Mouse (Mus musculus) spleen, adult 2 months (tissue): ENCODE measurements at regions not wholly inside any gene's neighbourhood (a gene's known extent, or its start where the extent isn't known, plus 50 kb on each side); places are given as distances from the start of the nearest gene placed in this dataset.

Source experiments
- DNase-seq, 2 experiments: peaks; one replicate each; pipeline versions ENCODE4 v3.0.0 to v3.0.0-alpha.2; 2012 to 2021; ENCODE audit warnings: low spot score in 2 of 2, low read depth in 1 of 2
- H3K27ac ChIP-seq: fragments of 200-500 bp; 2 replicates; pipeline ENCODE4 v1.5.1; 2012; ENCODE audit warnings: low read length, inconsistent platforms; ENCODE audit not compliant: insufficient read depth
- H3K27me3 ChIP-seq: fragments of 200-500 bp; 2 replicates; pipeline ENCODE4 v1.6.1; 2012; ENCODE audit warnings: mild to moderate bottlenecking, moderate library complexity, low read length, inconsistent platforms; ENCODE audit not compliant: control insufficient read depth, insufficient read depth
- H3K36me3 ChIP-seq: fragments of 200-500 bp; 2 replicates; pipeline ENCODE4 v1.6.1; 2012; ENCODE audit warnings: mild to moderate bottlenecking, low read length, inconsistent platforms; ENCODE audit not compliant: control insufficient read depth, insufficient read depth
- H3K4me1 ChIP-seq: fragments of 200-500 bp; 2 replicates; pipeline ENCODE4 v1.6.1; 2011; ENCODE audit warnings: inconsistent platforms; ENCODE audit not compliant: control insufficient read depth, insufficient read depth, insufficient read length
- H3K4me3 ChIP-seq: fragments of 200-500 bp; 2 replicates; pipeline ENCODE4 v1.5.1; 2011; ENCODE audit warnings: mild to moderate bottlenecking, inconsistent platforms; ENCODE audit not compliant: insufficient read depth, insufficient read length; ENCODE audit errors: extremely low read depth
- CTCF ChIP-seq: fragments of 200-500 bp; IDR thresholded peaks from 2 replicates; pipeline ENCODE4 v1.5.1; 2011; ENCODE audit warnings: mild to moderate bottlenecking, inconsistent platforms; ENCODE audit not compliant: insufficient read depth, insufficient read length, insufficient replicate concordance; ENCODE audit errors: extremely low read depth
- POLR2A ChIP-seq: fragments of 200-500 bp; IDR thresholded peaks from 2 replicates; pipeline ENCODE4 v1.6.1; 2011; ENCODE audit warnings: low read depth, low read length, inconsistent platforms
- WGBS: fragments of 180-500 bp; shearing (Covaris S2); methylation state at CpG from one replicate; pipeline ENCODE4 v1.1.7; 2018; 5-methylcytosine and 5-hydroxymethylcytosine counted together

DNA sequence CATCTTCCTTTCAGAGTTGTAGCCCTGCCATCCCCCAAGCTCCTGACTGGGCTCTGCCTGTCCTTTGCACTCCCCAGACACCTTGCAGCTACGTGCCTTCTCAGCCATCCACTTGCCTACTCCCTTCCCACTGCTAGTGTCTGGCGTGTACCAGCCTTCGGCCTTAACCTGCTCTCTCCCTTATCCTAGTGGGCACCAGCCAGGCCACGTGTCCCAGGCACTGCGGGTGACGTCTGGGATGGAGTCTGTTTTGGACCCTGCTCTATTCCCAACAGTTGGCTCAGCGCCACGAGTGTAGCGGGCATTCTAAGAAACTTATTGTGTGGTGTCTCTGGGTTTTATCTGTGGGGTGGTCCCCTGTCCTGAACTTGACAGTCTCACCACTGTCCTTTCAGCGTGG, 102.5 kb downstream of the Zfp36l2 start:
- no peaks in the 10 kb centered on the region for H3K27me3 ChIP-seq
- DNase-seq: no peak
- H3K27ac ChIP-seq: no peak overlapping the region
- H3K4me1 ChIP-seq: peaks cover 25% of the 10 kb centered on the region; the same call in 1 of the 2 replicates
- H3K4me3 ChIP-seq: no peak overlapping the region
- 94% methylated on average over 10 of the region's 10 CpGs for WGBS
- no peaks in the 10 kb centered on the region for H3K36me3 ChIP-seq
- no peak for TF ChIP-seq CTCF

DNA sequence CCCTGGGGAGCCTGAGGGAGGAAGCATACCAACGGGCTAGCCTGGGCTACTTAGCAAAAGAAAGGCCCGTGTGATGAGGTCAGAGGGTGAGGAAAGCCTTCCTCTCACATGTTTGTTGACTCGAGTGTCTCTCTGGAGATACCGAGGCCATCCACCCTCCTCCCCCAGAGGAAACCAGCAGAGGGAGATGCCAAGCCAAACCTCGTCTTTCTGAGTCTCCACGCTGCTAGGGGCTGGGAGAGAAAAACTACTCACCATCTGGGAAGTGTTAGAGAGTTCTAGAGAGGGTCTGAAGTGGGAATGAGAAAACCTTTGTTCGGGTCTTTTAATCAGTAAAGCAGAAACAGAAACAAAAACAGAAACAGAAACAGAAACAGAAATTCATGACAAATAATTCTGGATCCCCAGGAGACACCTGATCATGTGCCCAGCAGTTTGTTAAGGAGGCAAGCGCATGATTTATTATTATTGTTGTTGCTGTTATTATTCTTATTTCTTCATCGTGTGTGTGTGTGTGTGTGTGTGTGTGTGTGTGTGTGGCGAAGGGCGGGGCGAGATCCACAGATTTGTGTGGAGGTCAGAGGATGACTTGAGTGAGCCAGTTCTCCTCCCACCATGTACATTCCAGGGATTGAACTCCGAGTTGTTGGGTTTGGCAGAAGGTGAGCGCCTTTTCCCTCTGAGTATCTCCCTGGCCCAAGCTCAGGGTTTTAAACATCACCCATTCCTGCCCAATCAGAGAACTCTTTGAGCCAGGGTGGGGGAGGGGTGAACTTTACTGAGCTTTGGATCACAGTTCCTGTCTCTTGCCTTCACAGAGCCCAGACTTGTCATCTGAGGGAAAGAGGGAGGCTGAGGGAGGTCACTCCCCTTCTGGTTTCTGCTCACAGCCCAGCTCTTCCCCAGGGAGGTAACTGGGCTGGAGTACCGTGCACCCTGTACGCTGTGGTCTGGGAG, 104.2 kb downstream of the Zfp36l2 start:
- no peak overlapping the region for H3K4me3 ChIP-seq
- H3K27ac ChIP-seq: peak overlapping the region; percentile 14
- no peaks in the 10 kb centered on the region for H3K27me3 ChIP-seq

GRCm38 (mm10) chr17:84082571-84082970, 105.2 kb downstream of the Zfp36l2 start:
- H3K4me1 ChIP-seq: peaks cover 25% of the 10 kb centered on the region; the same call in 1 of the 2 replicates
- no peak for DNase-seq
- 92% methylated on average over 5 of the region's 5 CpGs for WGBS
- no peaks in the 10 kb centered on the region for H3K36me3 ChIP-seq
- TF ChIP-seq POLR2A (no peak), CTCF (no peak)
- no peaks in the 10 kb centered on the region for H3K27me3 ChIP-seq
- H3K4me3 ChIP-seq: no peak overlapping the region
- no peak overlapping the region for H3K27ac ChIP-seq

More for the DNA sequence above, 104.2 kb downstream of the Zfp36l2 start:
- DNase-seq: no peak
- Histone ChIP-seq H3K36me3 (no peaks in the 10 kb centered on the region), H3K4me1 (peaks cover 25% of the 10 kb centered on the region; the same call in 1 of the 2 replicates)
- TF ChIP-seq POLR2A (no peak), CTCF (no peak)
- 62% methylated on average over 16 of the region's 16 CpGs for WGBS

DNA sequence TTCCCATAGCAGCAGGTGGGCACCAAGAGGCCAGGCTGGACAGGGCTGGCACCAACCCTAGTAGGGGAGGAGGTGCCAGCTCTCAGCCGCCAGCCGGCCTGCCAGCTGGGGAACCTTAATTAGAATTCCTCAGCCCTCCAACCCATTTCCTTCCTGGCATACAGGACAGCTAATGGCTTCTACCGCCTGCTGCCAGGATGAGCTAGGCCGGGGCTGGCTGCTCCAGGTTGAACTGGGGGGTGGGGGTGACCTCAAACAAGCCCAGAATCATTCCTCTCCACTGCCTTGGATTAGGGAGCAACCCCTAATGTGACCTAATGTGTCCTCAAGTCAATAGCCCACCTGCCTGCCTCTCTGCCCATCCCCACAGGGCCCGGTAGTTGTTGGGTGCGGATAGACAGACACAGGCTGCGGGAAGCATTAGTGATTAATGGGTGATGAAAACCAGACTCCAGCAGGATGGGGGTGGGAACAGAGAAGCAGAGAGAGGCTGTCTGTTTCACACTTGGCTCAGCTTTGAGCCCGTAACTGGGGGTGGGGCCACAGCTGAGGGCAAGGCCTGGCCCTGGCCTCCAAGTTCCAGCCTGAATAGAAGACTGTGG, 105.9 kb downstream of the Zfp36l2 start:
- no peak for DNase-seq
- Histone ChIP-seq H3K27ac (peak overlapping the region; percentile 49; the same call in 1 of the 2 replicates), H3K27me3 (no peaks in the 10 kb centered on the region), H3K36me3 (no peaks in the 10 kb centered on the region), H3K4me3 (no peak overlapping the region), H3K4me1 (peaks cover 25% of the 10 kb centered on the region; the same call in 1 of the 2 replicates)
- WGBS: 85% methylated on average over 8 of the region's 8 CpGs
- TF ChIP-seq POLR2A (no peak), CTCF (no peak)

GRCm38 (mm10) chr17:84075081-84075938, 112.4 kb downstream of the Zfp36l2 start:
- H3K4me3 ChIP-seq: no peak overlapping the region
- H3K27me3 ChIP-seq: no peaks in the 10 kb centered on the region
- 0 out of 2 replicates have a peak overlapping the region, but pooled peaks have one; percentile 6 for H3K27ac ChIP-seq
- H3K36me3 ChIP-seq: no peaks in the 10 kb centered on the region
- H3K4me1 ChIP-seq: peaks cover 10% of the 10 kb centered on the region; the same call in 1 of the 2 replicates
- no peak for DNase-seq
- 73% methylated on average over 3 of the region's 3 CpGs for WGBS
- TF ChIP-seq POLR2A (no peak), CTCF (no peak)

- no peaks in the 10 kb centered on the region for H3K27me3 ChIP-seq
- H3K4me3 ChIP-seq: no peak overlapping the region
- DNase-seq: peak in 1 of 2 experiments; percentile 44
- peak overlapping the region; percentile 4 for H3K27ac ChIP-seq
- TF ChIP-seq CTCF (no peak), POLR2A (no peak)
- peaks cover 10% of the 10 kb centered on the region; the same call in 1 of the 2 replicates for H3K4me1 ChIP-seq
- WGBS: 36% methylated on average over 10 of the region's 10 CpGs
- no peaks in the 10 kb centered on the region for H3K36me3 ChIP-seq
These were observed 113.6 kb downstream of the Zfp36l2 start for GRCm38 (mm10) chr17:84074000-84074782.
